Mouse (Mus musculus): ENCODE measurements around the gene Zfp512b. TPM values are rescaled to one million over a fixed set of nuclear protein-coding genes. Genes with fewer than 3 reads are reported as not detected.

Gene Zfp512b
- total and polyA plus RNA-seq, 3 experiments = 11.0 to 26.8 (median 16.6) TPM

GRCm38 (mm10) chr2:181600226-181600758 is 7.7 kb upstream of the Zfp512b start:
- TF ChIP-seq MAFK (IDR thresholded peaks at IDR 0.05; ENCODE audit: insufficient replicate concordance, low read length) (no peak), ZC3H11A (IDR thresholded peaks at IDR 0.05; ENCODE audit: low read depth, low read length) (no peak), IRF4 (IDR thresholded peaks at IDR 0.05; ENCODE audit: low read depth, low read length) (no peak), BHLHE40 (IDR thresholded peaks at IDR 0.05; ENCODE audit: low read depth, low read length) (no peak), E2F4 (IDR thresholded peaks at IDR 0.05; ENCODE audit: insufficient replicate concordance, low read depth, low read length) (no peak), RCOR1 (conservative IDR thresholded peaks at IDR 0.05; ENCODE audit: low read depth, low read length) (no peak), MAZ (IDR thresholded peaks at IDR 0.05; ENCODE audit: low read depth, low read length) (no peak), SMC3 (IDR thresholded peaks at IDR 0.05; ENCODE audit: low read depth, low read length) (no peak)
- Histone ChIP-seq H3K4me2 (ENCODE audit: insufficient read depth, low read depth, poor library complexity, severe bottlenecking) (peak overlapping the region; percentile 65), H3K27ac (ENCODE audit: insufficient read depth, low read depth) (no peak overlapping the region), H3K79me2 (replicated peaks; ENCODE audit: control insufficient read depth, extremely low read depth, insufficient read depth, poor library complexity, severe bottlenecking) (peaks cover 17% of the 10 kb centered on the region), H3K4me3 (replicated peaks in 1 of 3; ENCODE audit: low read depth in 2 of 3, low read length in 2 of 3, poor library complexity in 1 of 3) (peak overlapping the region; percentile 57 to 96 (median 80)), H3K27me3 (replicated peaks) (peaks cover 18% of the 10 kb centered on the region), H3K36me3 (replicated peaks in 1 of 2; ENCODE audit: control insufficient read depth in 1 of 2, insufficient read depth in 1 of 2, low read length in 1 of 2) (peaks cover 0 to 4% of the 10 kb centered on the region in 2 experiments), H3K9me3 (replicated peaks; ENCODE audit: low read length) (no peaks in the 10 kb centered on the region), H3K4me1 (ENCODE audit: control insufficient read depth in 1 of 2, insufficient read depth in 2 of 2) (peaks cover 7 to 35% of the 10 kb centered on the region in 2 experiments; a peak in 3 of 4 replicates), H3K9ac (ENCODE audit: insufficient read depth, low read depth) (peak overlapping the region; percentile 54; the same call in 1 of the 2 replicates)
- in situ Hi-C loops (cut with MboI; ENCODE audit: low pct_ligation_motif_present, low pct_unique_long_range_greater_than_20kb, low sequenced_read_pairs) = no loop called here
- dilution Hi-C loops (cut with MboI; ENCODE audit: extremely low pct_ligation_motif_present, extremely low pct_unique_long_range_greater_than_20kb, low sequenced_read_pairs) = no loop called here
- DNase-seq (ENCODE audit: extremely low read depth) = no peak

- Histone ChIP-seq H3K9me3 (replicated peaks; ENCODE audit: low read length) (no peaks in the 10 kb centered on the region), H3K4me2 (ENCODE audit: insufficient read depth, low read depth, poor library complexity, severe bottlenecking) (peak within 1 kb of the TSS; percentile 85; the same call in 1 of the 2 replicates), H3K9ac (ENCODE audit: insufficient read depth, low read depth) (peak within 1 kb of the TSS; percentile 65), H3K27ac (ENCODE audit: insufficient read depth, low read depth) (peak within 1 kb of the TSS; percentile 65), H3K79me2 (replicated peaks; ENCODE audit: control insufficient read depth, extremely low read depth, insufficient read depth, poor library complexity, severe bottlenecking) (peaks cover 17% of the 10 kb centered on the region), H3K4me3 (replicated peaks in 1 of 3; ENCODE audit: low read depth in 2 of 3, low read length in 2 of 3, poor library complexity in 1 of 3) (peak within 1 kb of the TSS; percentile 41 to 83 (median 53)), H3K27me3 (replicated peaks) (peaks cover 18% of the 10 kb centered on the region), H3K36me3 (replicated peaks in 1 of 2; ENCODE audit: control insufficient read depth in 1 of 2, insufficient read depth in 1 of 2, low read length in 1 of 2) (peaks cover 0 to 1% of the 10 kb centered on the region in 2 experiments), H3K4me1 (ENCODE audit: control insufficient read depth in 1 of 2, insufficient read depth in 2 of 2) (peaks cover 7 to 33% of the 10 kb centered on the region in 2 experiments; a peak in 3 of 4 replicates)
- dilution Hi-C loops (cut with MboI; ENCODE audit: extremely low pct_ligation_motif_present, extremely low pct_unique_long_range_greater_than_20kb, low sequenced_read_pairs) = no loop called here
- DNase-seq (ENCODE audit: extremely low read depth) = no peak
- in situ Hi-C loops (cut with MboI; ENCODE audit: low pct_ligation_motif_present, low pct_unique_long_range_greater_than_20kb, low sequenced_read_pairs) = no loop called here
- no peak for TF ChIP-seq RAD21 (IDR thresholded peaks at IDR 0.05; ENCODE audit: low read depth, low read length)
- peak; percentile 41; the same call in 1 of the 2 replicates for TF ChIP-seq NELFE (IDR thresholded peaks at IDR 0.05; ENCODE audit: low read depth, low read length)
- peak; percentile 56 for TF ChIP-seq POLR2A (IDR thresholded peaks at IDR 0.05; ENCODE audit: low read depth, low read length)
- peak; percentile 81 for TF ChIP-seq UBTF (IDR thresholded peaks at IDR 0.05; ENCODE audit: low read depth, low read length)
- TF ChIP-seq HCFC1 (IDR thresholded peaks at IDR 0.05; ENCODE audit: low read depth, low read length) = peak; percentile 11; the same call in 1 of the 2 replicates
- peak; percentile 74 for TF ChIP-seq NRF1 (IDR thresholded peaks at IDR 0.05; ENCODE audit: low read depth, low read length)
- no peak for TF ChIP-seq MEF2A (IDR thresholded peaks at IDR 0.05; ENCODE audit: borderline replicate concordance, low read depth, low read length)
- no peak for TF ChIP-seq CHD1 (IDR thresholded peaks at IDR 0.05; ENCODE audit: low read depth, low read length)
- TF ChIP-seq MXI1 (IDR thresholded peaks at IDR 0.05; ENCODE audit: low read depth, low read length) = peak; percentile 30; the same call in 1 of the 2 replicates
- TF ChIP-seq JUN (IDR thresholded peaks at IDR 0.05; ENCODE audit: insufficient read depth, low read depth, low read length) = no peak
- no peak for TF ChIP-seq EP300 (IDR thresholded peaks at IDR 0.05; ENCODE audit: low read length)
- TF ChIP-seq ELF1 (IDR thresholded peaks at IDR 0.05; ENCODE audit: low read depth, low read length) = peak; percentile 63
- TF ChIP-seq ZNF384 (IDR thresholded peaks at IDR 0.05; ENCODE audit: low read depth, low read length) = no peak
- TF ChIP-seq PAX5 (IDR thresholded peaks at IDR 0.05; ENCODE audit: low read length) = no peak
- TF ChIP-seq RCOR1 (conservative IDR thresholded peaks at IDR 0.05; ENCODE audit: low read depth, low read length) = no peak
- TF ChIP-seq IRF4 (IDR thresholded peaks at IDR 0.05; ENCODE audit: low read depth, low read length) = 0 out of 2 replicates have a peak, but pooled peaks have one; percentile 2
- no peak for TF ChIP-seq KAT2A (IDR thresholded peaks at IDR 0.05; ENCODE audit: insufficient replicate concordance, low read length)
- TF ChIP-seq MYC (IDR thresholded peaks at IDR 0.05; ENCODE audit: low read depth, low read length) = no peak
- TF ChIP-seq ZMIZ1 (IDR thresholded peaks at IDR 0.05; ENCODE audit: low read depth, low read length) = no peak; the same call in 1 of the 2 replicates
- peak; percentile 30 for TF ChIP-seq TCF12 (IDR thresholded peaks at IDR 0.05; ENCODE audit: low read depth, low read length)
- no peak for TF ChIP-seq POLR2AphosphoS2 (IDR thresholded peaks at IDR 0.05; ENCODE audit: low read depth, low read length)
- peak; percentile 25; the same call in 1 of the 2 replicates for TF ChIP-seq SIN3A (IDR thresholded peaks at IDR 0.05; ENCODE audit: low read length)
- TF ChIP-seq JUND (conservative IDR thresholded peaks at IDR 0.05; ENCODE audit: low read depth, low read length) = no peak
Measured at GRCm38 (mm10) chr2:181598454-181599351, 6.1 kb upstream of the Zfp512b start, which contains the start of gene Samd10. TSS of gene Samd10 (minus strand) at chr2:181599212.

All from CH12.LX (cell line).